Mouse (Mus musculus) mesoderm, embryonic 11.5 days (tissue): Measurements from ENCODE around the gene Trim9.

Experiments used
- DNase-seq: peaks from one replicate; pipeline ENCODE4 v3.0.0-alpha.2; 2012; ENCODE audit warnings: low read depth, low spot score

Trim9 gene

GRCm38 (mm10) chr12:70214281-70214680 is 133.1 kb downstream of the Trim9 start:
- DNase-seq: no peak

- no peak for DNase-seq
These were observed 133.8 kb downstream of the Trim9 start for GRCm38 (mm10) chr12:70213601-70214000.

- DNase-seq: no peak
These were observed 134.9 kb downstream of the Trim9 start for GRCm38 (mm10) chr12:70212501-70212900.

- no peak for DNase-seq
These were observed 139.2 kb downstream of the Trim9 start for GRCm38 (mm10) chr12:70208214-70208613.

- no peak for DNase-seq
These were observed 143.0 kb downstream of the Trim9 start for GRCm38 (mm10) chr12:70204433-70204832.

- no peak for DNase-seq
These were observed 145.4 kb downstream of the Trim9 start for GRCm38 (mm10) chr12:70201926-70202529.

GRCm38 (mm10) chr12:70196341-70196740 is 151.1 kb downstream of the Trim9 start:
- DNase-seq: no peak

- no peak for DNase-seq
These were observed 152.0 kb downstream of the Trim9 start for GRCm38 (mm10) chr12:70195426-70195825.
